Mouse (Mus musculus): ENCODE measurements around the gene Irs2. TPM values are rescaled to one million over a fixed set of nuclear protein-coding genes. Genes with fewer than 3 reads are reported as not detected.
A peak's percentile ranks its signal among the peaks of the same experiment; 100 is the strongest.

Gene Irs2
- polyA plus RNA-seq, 1 experiment, result 2.3 TPM

DNA sequence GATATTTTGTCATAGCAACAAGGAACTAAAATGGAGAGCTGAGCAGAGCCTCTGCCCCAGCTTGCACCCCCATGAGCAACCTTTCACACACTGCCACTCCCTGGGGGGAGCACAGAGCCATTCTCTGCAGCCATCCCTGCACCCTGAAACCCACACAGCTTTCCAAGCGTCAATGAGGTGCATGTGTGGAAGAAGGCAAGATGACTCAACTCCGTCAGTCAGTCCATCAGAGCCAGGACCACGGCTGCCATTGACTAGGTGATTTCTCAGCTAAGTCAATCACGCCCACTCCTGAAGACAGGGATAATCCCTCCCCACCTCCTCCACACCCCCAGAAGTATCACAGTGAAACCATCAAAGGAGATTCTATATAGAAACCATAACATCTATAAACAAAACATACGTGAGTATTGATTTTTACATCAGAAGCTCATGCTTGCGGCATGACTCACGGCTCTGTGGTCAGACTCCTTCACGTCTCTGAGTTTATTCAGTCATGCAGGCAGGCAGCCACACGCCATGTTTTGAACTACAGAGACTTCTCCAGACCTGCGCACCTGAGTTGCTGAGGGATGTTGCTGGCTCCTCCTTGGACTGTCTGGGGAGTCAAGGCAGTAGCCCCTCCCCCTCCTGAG is 14.6 kb downstream of the Irs2 start:
- no peaks in the 10 kb centered on the region for H3K79me3 ChIP-seq (ENCODE audit: low read depth)
- H3K79me2 ChIP-seq (ENCODE audit: control insufficient read depth, insufficient read depth), result peaks cover 5% of the 10 kb centered on the region

DNA sequence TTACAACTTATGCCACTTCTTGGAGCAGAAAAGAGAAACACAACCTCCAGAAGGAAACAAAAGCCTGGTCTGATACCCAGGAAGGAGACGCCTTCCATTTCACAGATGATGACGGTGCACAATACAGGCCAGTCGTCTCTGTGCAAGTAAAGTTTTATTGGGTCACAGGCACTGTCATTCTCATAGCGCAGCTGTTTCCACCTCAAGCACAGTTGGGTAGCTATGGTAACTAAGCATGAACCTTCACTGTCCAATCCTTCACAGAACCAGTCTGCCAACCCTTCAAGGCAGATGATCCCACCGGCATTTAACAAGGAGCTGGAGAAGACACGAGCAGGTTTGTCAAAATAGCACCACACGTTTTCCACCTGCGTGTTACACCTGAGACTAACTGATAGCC is 16.2 kb downstream of the Irs2 start:
- no peaks in the 10 kb centered on the region for H3K79me3 ChIP-seq (ENCODE audit: low read depth)
- H3K4me3 ChIP-seq (ENCODE audit: insufficient read depth, poor library complexity, severe bottlenecking), result no peak overlapping the region
- peaks cover 5% of the 10 kb centered on the region for H3K79me2 ChIP-seq (ENCODE audit: control insufficient read depth, insufficient read depth)
- H3ac ChIP-seq (ENCODE audit: control insufficient read depth, insufficient read length, low read depth), result no peak overlapping the region
- TF ChIP-seq MYOG (IDR thresholded peaks at IDR 0.05; ENCODE audit: control insufficient read depth, extremely low read depth, insufficient read length) (no peak), MYOD1 (IDR thresholded peaks at IDR 0.05; ENCODE audit: control insufficient read depth, insufficient read length, low read depth) (no peak), FOSL1 (IDR thresholded peaks at IDR 0.05; ENCODE audit: insufficient read depth, low read length, poor library complexity, severe bottlenecking) (no peak), CEBPB (IDR thresholded peaks at IDR 0.05; ENCODE audit: low read depth) (no peak), CTCF (IDR thresholded peaks at IDR 0.05; ENCODE audit: control insufficient read depth, insufficient read depth, insufficient read length) (no peak), MAX (IDR thresholded peaks at IDR 0.05) (no peak), USF1 (IDR thresholded peaks at IDR 0.05; ENCODE audit: low read depth) (no peak)
- no peaks in the 10 kb centered on the region for H3K36me3 ChIP-seq (ENCODE audit: control insufficient read depth, insufficient read depth)
- H3K27me3 ChIP-seq (ENCODE audit: control insufficient read depth, insufficient read depth, insufficient read length), result no peaks in the 10 kb centered on the region

More for the DNA sequence above, 14.6 kb downstream of the Irs2 start:
- Histone ChIP-seq H3K4me3 (ENCODE audit: insufficient read depth, poor library complexity, severe bottlenecking) (no peak overlapping the region), H3K36me3 (ENCODE audit: control insufficient read depth, insufficient read depth) (peaks cover 3% of the 10 kb centered on the region), H3ac (ENCODE audit: control insufficient read depth, insufficient read length, low read depth) (no peak overlapping the region), H3K27me3 (ENCODE audit: control insufficient read depth, insufficient read depth, insufficient read length) (no peaks in the 10 kb centered on the region)
- TF ChIP-seq MYOD1 (IDR thresholded peaks at IDR 0.05; ENCODE audit: control insufficient read depth, insufficient read length, low read depth) (peak; percentile 15), CEBPB (IDR thresholded peaks at IDR 0.05; ENCODE audit: low read depth) (no peak), USF1 (IDR thresholded peaks at IDR 0.05; ENCODE audit: low read depth) (no peak), MAX (IDR thresholded peaks at IDR 0.05) (no peak), FOSL1 (IDR thresholded peaks at IDR 0.05; ENCODE audit: insufficient read depth, low read length, poor library complexity, severe bottlenecking) (peak; percentile 69)

DNA sequence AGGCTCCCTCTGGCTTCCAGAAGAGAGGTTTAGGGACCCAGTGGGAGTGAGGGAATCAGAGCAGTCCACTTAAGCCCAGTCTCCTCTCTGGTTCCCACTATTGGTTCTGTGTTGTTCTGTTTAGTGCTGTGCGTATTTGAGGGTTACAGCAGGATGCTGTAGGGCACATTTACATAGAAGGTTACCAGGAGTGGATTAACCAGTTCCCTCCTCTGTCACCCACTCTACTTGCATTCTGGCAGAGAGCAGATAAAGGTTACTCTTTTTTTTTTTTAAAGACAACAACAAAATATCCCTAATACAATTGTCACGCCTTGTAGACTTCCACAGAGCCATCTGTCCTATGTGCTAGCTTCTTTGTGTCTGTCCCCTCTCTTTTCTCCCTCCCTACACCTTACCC is 16.9 kb downstream of the Irs2 start:
- Histone ChIP-seq H3K27me3 (ENCODE audit: control insufficient read depth, insufficient read depth, insufficient read length) (no peaks in the 10 kb centered on the region), H3K79me2 (ENCODE audit: control insufficient read depth, insufficient read depth) (peaks cover 5% of the 10 kb centered on the region), H3K36me3 (ENCODE audit: control insufficient read depth, insufficient read depth) (no peaks in the 10 kb centered on the region), H3K79me3 (ENCODE audit: low read depth) (no peaks in the 10 kb centered on the region), H3K4me3 (ENCODE audit: insufficient read depth, poor library complexity, severe bottlenecking) (no peak overlapping the region), H3ac (ENCODE audit: control insufficient read depth, insufficient read length, low read depth) (no peak overlapping the region)
- TF ChIP-seq CEBPB (IDR thresholded peaks at IDR 0.05; ENCODE audit: low read depth), result no peak
- TF ChIP-seq FOSL1 (IDR thresholded peaks at IDR 0.05; ENCODE audit: insufficient read depth, low read length, poor library complexity, severe bottlenecking), result no peak
- TF ChIP-seq USF1 (IDR thresholded peaks at IDR 0.05; ENCODE audit: low read depth), result no peak
- TF ChIP-seq MYOD1 (IDR thresholded peaks at IDR 0.05; ENCODE audit: control insufficient read depth, insufficient read length, low read depth), result no peak
- TF ChIP-seq MAX (IDR thresholded peaks at IDR 0.05), result no peak
- no peak for TF ChIP-seq MYOG (IDR thresholded peaks at IDR 0.05; ENCODE audit: control insufficient read depth, extremely low read depth, insufficient read length)

DNA sequence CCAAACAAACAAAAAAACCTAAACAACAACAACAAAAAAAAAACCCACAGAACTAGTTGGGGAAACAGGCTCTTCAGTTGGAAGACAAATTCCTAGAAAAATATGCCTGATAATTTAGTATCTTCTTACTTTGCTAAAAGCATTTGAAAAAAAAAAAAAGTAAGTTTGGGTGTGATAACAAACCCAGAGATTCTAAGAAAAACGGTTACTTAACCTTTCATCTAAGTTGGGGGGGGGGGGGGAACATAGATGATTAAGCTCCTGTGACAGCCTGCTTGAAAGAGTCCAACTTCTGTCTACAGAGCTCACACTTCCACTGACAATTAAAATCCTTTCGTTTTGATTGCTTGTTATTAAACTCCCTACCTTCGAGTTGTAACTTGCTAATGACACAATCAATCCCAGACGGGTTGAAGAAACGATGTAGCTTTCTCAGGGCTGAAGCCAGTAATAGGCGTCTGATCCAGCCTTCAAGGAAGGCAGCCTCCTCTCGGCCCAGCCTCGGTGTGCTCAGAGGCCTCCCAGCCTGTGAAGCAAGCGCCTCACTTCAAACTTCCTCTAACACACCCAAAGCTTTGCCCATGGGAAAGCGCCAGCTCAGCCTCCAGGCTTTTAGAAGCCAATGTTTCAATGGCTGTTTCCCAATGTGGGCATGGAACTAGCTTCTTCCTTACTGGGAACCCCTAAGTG is 17.7 kb downstream of the Irs2 start:
- Histone ChIP-seq H3K4me3 (ENCODE audit: insufficient read depth, poor library complexity, severe bottlenecking) (no peak overlapping the region), H3K27me3 (ENCODE audit: control insufficient read depth, insufficient read depth, insufficient read length) (no peaks in the 10 kb centered on the region), H3K36me3 (ENCODE audit: control insufficient read depth, insufficient read depth) (no peaks in the 10 kb centered on the region), H3ac (ENCODE audit: control insufficient read depth, insufficient read length, low read depth) (no peak overlapping the region), H3K79me2 (ENCODE audit: control insufficient read depth, insufficient read depth) (peaks cover 5% of the 10 kb centered on the region), H3K79me3 (ENCODE audit: low read depth) (no peaks in the 10 kb centered on the region)
- no peak for TF ChIP-seq MYOG (IDR thresholded peaks at IDR 0.05; ENCODE audit: control insufficient read depth, extremely low read depth, insufficient read length)
- TF ChIP-seq CEBPB (IDR thresholded peaks at IDR 0.05; ENCODE audit: low read depth), result no peak
- no peak for TF ChIP-seq MYOD1 (IDR thresholded peaks at IDR 0.05; ENCODE audit: control insufficient read depth, insufficient read length, low read depth)
- TF ChIP-seq CTCF (IDR thresholded peaks at IDR 0.05; ENCODE audit: control insufficient read depth, insufficient read depth, insufficient read length), result no peak
- TF ChIP-seq FOSL1 (IDR thresholded peaks at IDR 0.05; ENCODE audit: insufficient read depth, low read length, poor library complexity, severe bottlenecking), result no peak
- no peak for TF ChIP-seq MAX (IDR thresholded peaks at IDR 0.05)
- no peak for TF ChIP-seq USF1 (IDR thresholded peaks at IDR 0.05; ENCODE audit: low read depth)

DNA sequence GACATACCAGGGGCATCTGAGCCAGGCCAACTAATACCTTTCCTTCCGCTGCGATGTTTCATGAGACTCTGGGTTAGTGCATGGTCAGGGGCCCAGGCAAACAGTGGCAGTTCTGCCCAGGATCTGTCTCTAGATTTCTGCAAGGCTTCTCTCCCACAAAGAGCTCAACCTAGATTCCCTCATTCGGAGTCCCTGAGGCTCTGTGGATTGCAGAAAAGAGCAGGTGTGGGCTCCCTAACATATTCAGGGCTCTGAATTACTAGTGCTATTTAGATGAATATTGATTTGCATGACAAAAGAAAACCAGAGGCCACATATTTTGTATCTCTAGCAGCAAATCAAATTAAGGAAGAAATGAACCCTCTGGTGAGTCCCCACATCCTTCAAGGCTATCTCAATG is 18.3 kb downstream of the Irs2 start:
- TF ChIP-seq MYOD1 (IDR thresholded peaks at IDR 0.05; ENCODE audit: control insufficient read depth, insufficient read length, low read depth) (no peak), MAX (IDR thresholded peaks at IDR 0.05) (no peak)
- Histone ChIP-seq H3K27me3 (ENCODE audit: control insufficient read depth, insufficient read depth, insufficient read length) (no peaks in the 10 kb centered on the region), H3K36me3 (ENCODE audit: control insufficient read depth, insufficient read depth) (no peaks in the 10 kb centered on the region), H3K4me3 (ENCODE audit: insufficient read depth, poor library complexity, severe bottlenecking) (no peak overlapping the region), H3K79me3 (ENCODE audit: low read depth) (no peaks in the 10 kb centered on the region), H3ac (ENCODE audit: control insufficient read depth, insufficient read length, low read depth) (no peak overlapping the region), H3K79me2 (ENCODE audit: control insufficient read depth, insufficient read depth) (peaks cover 5% of the 10 kb centered on the region)

DNA sequence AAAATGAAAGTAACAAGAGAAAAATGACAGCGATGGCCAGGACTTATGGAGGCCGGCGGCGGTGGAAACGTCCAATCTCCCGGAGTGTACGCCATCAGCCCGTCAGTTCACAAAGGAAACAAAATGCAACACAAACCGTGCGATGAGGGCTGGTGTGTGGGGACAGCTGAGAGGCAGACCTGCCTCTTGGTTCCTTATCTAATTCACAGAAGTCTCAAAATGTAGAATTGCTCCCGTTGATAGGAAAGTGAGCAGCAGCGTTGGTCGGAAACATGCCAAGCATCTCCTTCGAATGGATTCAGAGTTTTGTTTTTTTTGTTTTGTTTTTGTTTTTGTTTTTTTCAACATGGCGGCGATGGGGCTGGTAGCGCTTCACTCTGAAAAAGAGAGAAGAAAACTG is 21.6 kb downstream of the Irs2 start:
- H3K36me3 ChIP-seq (ENCODE audit: control insufficient read depth, insufficient read depth), result no peaks in the 10 kb centered on the region

More for the DNA sequence above, 21.6 kb downstream of the Irs2 start:
- no peak overlapping the region for H3ac ChIP-seq (ENCODE audit: control insufficient read depth, insufficient read length, low read depth)
- no peak overlapping the region for H3K4me3 ChIP-seq (ENCODE audit: insufficient read depth, poor library complexity, severe bottlenecking)
- H3K79me2 ChIP-seq (ENCODE audit: control insufficient read depth, insufficient read depth), result peaks cover 5% of the 10 kb centered on the region
- H3K79me3 ChIP-seq (ENCODE audit: low read depth), result no peaks in the 10 kb centered on the region
- no peak for TF ChIP-seq CTCF (IDR thresholded peaks at IDR 0.05; ENCODE audit: control insufficient read depth, insufficient read depth, insufficient read length)
- no peaks in the 10 kb centered on the region for H3K27me3 ChIP-seq (ENCODE audit: control insufficient read depth, insufficient read depth, insufficient read length)
